Comparison of ENCODE assay signal across 12 mouse cellular contexts in genomic region chr11:120615606-120616203, GRCm38 (mm10). TPM values are rescaled to one million over a fixed set of nuclear protein-coding genes. Genes with fewer than 3 reads are reported as not detected.
DNase-seq lines count a peak whose midpoint lies in the region; ATAC-seq lines count a peak whose summit lies in the region.
"Had no signal": no experiment of that assay in that cellular context is flagged by ENCODE, and none has a peak within 500 bp of the region (broad histone marks: within the 10 kb centered on the region; RNA-seq: fewer than 3 reads in every experiment).

No protein-coding gene starts in this region.

- peak overlapping the region; percentile 79; the same call in 1 of the 2 replicates for H3K4me3 ChIP-seq in embryonic facial prominence, embryonic 10.5 days
- no peak overlapping the region for H3K4me3 ChIP-seq in liver, embryonic 12.5 days

- intact Hi-C loops in heart, postnatal 25 days (cut with DNase I) = no loop called here

- 92% methylated on average over 11 of the region's 11 CpGs for WGBS in embryonic facial prominence, embryonic 10.5 days
- WGBS in liver, embryonic 12.5 days (ENCODE audit: insufficient replicate concordance) = 84% methylated on average over 11 of the region's 11 CpGs

- peak overlapping the region; percentile 40; the same call in 1 of the 2 replicates for H3K9ac ChIP-seq in liver, embryonic 12.5 days
- H3K9ac ChIP-seq: heart, embryonic 15.5 days had no signal

- DNase-seq in heart, adult 11 months = peak; percentile 92
- DNase-seq in heart, postnatal 25 days (ENCODE audit: low spot score) = no peak
- peak; percentile 77 for DNase-seq in 3134 (ENCODE audit: extremely low read depth, insufficient read length, low spot score)
- DNase-seq in embryonic facial prominence, embryonic 10.5 days (ENCODE audit: low spot score) = no peak
- DNase-seq in ovary, postnatal 14 days (ENCODE audit: low spot score) = no peak
- no peak for DNase-seq in ovary, adult 18-20 months (ENCODE audit: low spot score)
- no peak for DNase-seq in yolk sac, embryonic 10.5 days (ENCODE audit: low spot score)
- DNase-seq: kidney, postnatal 10 days; right cerebral cortex, postnatal 25 days had no signal

- no peaks in the 10 kb centered on the region for H3K9me3 ChIP-seq in embryonic facial prominence, embryonic 10.5 days
- H3K9me3 ChIP-seq in liver, embryonic 12.5 days (replicated peaks) = no peaks in the 10 kb centered on the region
- H3K9me3 ChIP-seq: heart, embryonic 15.5 days; midbrain, embryonic 12.5 days had no signal

- H3K36me3 ChIP-seq in embryonic facial prominence, embryonic 10.5 days (replicated peaks) = peaks cover 80% of the 10 kb centered on the region
- H3K36me3 ChIP-seq in liver, embryonic 12.5 days = peaks cover 79% of the 10 kb centered on the region

- no peak overlapping the region for H3K27ac ChIP-seq in embryonic facial prominence, embryonic 10.5 days (replicated peaks)
- H3K27ac ChIP-seq in liver, embryonic 12.5 days = peak overlapping the region; percentile 55
- H3K27ac ChIP-seq: heart, embryonic 15.5 days; midbrain, embryonic 12.5 days had no signal

- H3K4me1 ChIP-seq in embryonic facial prominence, embryonic 10.5 days = peaks cover 30% of the 10 kb centered on the region
- H3K4me1 ChIP-seq in liver, embryonic 12.5 days = peaks cover 39% of the 10 kb centered on the region

- peak overlapping the region; percentile 77 for H3K4me2 ChIP-seq in liver, embryonic 12.5 days

- no peaks in the 10 kb centered on the region for H3K27me3 ChIP-seq in embryonic facial prominence, embryonic 10.5 days (replicated peaks; ENCODE audit: low read depth, poor library complexity, severe bottlenecking)
- H3K27me3 ChIP-seq in liver, embryonic 12.5 days (replicated peaks) = no peaks in the 10 kb centered on the region
- H3K27me3 ChIP-seq: heart, embryonic 15.5 days; midbrain, embryonic 12.5 days had no signal

- no peak for ATAC-seq in liver, embryonic 12.5 days

RNA-seq across cellular contexts. Expression of gene Pcyt2, which starts 2.0 kb away (rescaled TPM):
- total RNA-seq in heart, postnatal 25 days (2021) = 10 to 100 TPM; 54.2 to 59.3 TPM
- polyA plus RNA-seq in embryonic facial prominence, embryonic 10.5 days (2016; fragmentation: Nextera tagmentation; extraction: Ambion mirVana) = 142 and 145 TPM in 2 replicates
- 135 and 142 TPM in 2 replicates for polyA plus RNA-seq in liver, embryonic 12.5 days (2016; fragmentation: Nextera tagmentation; extraction: Ambion mirVana)

RNA-seq across cellular contexts. Expression of gene Npb, which starts 7.4 kb away (rescaled TPM):
- total RNA-seq in heart, postnatal 25 days (2021) = not detected
- polyA plus RNA-seq in embryonic facial prominence, embryonic 10.5 days (2016; fragmentation: Nextera tagmentation; extraction: Ambion mirVana) = not detected in 2 replicates
- polyA plus RNA-seq in liver, embryonic 12.5 days (2016; fragmentation: Nextera tagmentation; extraction: Ambion mirVana) = 5.0 and 6.6 TPM in 2 replicates

RNA-seq across cellular contexts. Expression of gene Sirt7, which starts 9.3 kb away (rescaled TPM):
- 1 to 10 TPM; 7.7 to 8.3 TPM for total RNA-seq in heart, postnatal 25 days (2021)
- polyA plus RNA-seq in embryonic facial prominence, embryonic 10.5 days (2016; fragmentation: Nextera tagmentation; extraction: Ambion mirVana) = 27.7 and 29.5 TPM in 2 replicates
- 43.1 and 45.3 TPM in 2 replicates for polyA plus RNA-seq in liver, embryonic 12.5 days (2016; fragmentation: Nextera tagmentation; extraction: Ambion mirVana)

RNA-seq across cellular contexts. Expression of gene Anapc11, which starts 17.5 kb away (rescaled TPM):
- 10 to 100 TPM; 82.6 to 90.3 TPM for total RNA-seq in heart, postnatal 25 days (2021)
- 192 and 198 TPM in 2 replicates for polyA plus RNA-seq in embryonic facial prominence, embryonic 10.5 days (2016; fragmentation: Nextera tagmentation; extraction: Ambion mirVana)
- polyA plus RNA-seq in liver, embryonic 12.5 days (2016; fragmentation: Nextera tagmentation; extraction: Ambion mirVana) = 118 and 120 TPM in 2 replicates

RNA-seq across cellular contexts. Expression of gene Alyref, which starts 17.5 kb away (rescaled TPM):
- 10 to 100 TPM; 49.3 to 52.6 TPM for total RNA-seq in heart, postnatal 25 days (2021)
- polyA plus RNA-seq in embryonic facial prominence, embryonic 10.5 days (2016; fragmentation: Nextera tagmentation; extraction: Ambion mirVana) = 620 and 640 TPM in 2 replicates
- 542 and 545 TPM in 2 replicates for polyA plus RNA-seq in liver, embryonic 12.5 days (2016; fragmentation: Nextera tagmentation; extraction: Ambion mirVana)

Comparison
In these comparisons a context has a peak if more than half of its experiments do, and no peak if none do; other contexts are left out.
1. DNase-seq: peak in heart, adult 11 months (single experiment) and 3134 (single experiment); none in heart, postnatal 25 days (single experiment), embryonic facial prominence, embryonic 10.5 days (single experiment), ovary, postnatal 14 days (single experiment), ovary, adult 18-20 months (single experiment) and yolk sac, embryonic 10.5 days (single experiment).